Mouse (Mus musculus) ES-Bruce4 (cell line): ENCODE measurements around the gene Klf9.

ENCODE experiments used
- CTCF ChIP-seq: IDR thresholded peaks from one replicate; pipeline ENCODE4 v1.8.1; 2011; ENCODE audit warnings: low read depth, low read length
- POLR2A ChIP-seq: IDR thresholded peaks from one replicate; pipeline ENCODE4 v1.8.1; 2011; ENCODE audit warnings: low read length; ENCODE audit not compliant: insufficient read depth

DNA sequence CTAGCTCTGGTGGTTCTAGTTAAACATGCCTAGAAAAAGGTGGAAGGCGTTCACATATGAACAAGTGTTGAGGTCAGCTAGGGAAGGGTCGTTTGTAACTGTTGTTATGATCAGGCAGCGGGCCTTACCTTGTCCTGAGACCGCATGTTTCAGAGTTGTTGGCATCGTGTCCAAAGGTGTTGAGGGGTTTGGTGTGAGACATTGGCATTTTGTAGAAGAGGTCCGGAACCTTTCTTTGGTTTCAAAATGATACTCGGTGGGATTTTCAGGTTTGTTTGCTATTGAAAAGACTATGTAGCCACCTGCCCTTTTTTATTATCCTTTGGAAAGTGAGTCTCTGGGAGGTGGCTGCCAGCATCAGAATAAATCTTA, 2.0 kb downstream of the Klf9 start:
- TF ChIP-seq CTCF = no peak
- no peak for TF ChIP-seq POLR2A
